Mouse (Mus musculus): Measurements from ENCODE around the gene Rad51b. TPM values are rescaled to one million over a fixed set of nuclear protein-coding genes. Genes with fewer than 3 reads are reported as not detected.

The Rad51b gene
- polyA plus RNA-seq, 1 experiment from 2014 or later: 6.6 TPM

GRCm38 (mm10) chr12:79799370-79799769, 502.3 kb downstream of the Rad51b start:
- H3K36me3 ChIP-seq: no peaks in the 10 kb centered on the region
- no peaks in the 10 kb centered on the region for H3K27me3 ChIP-seq (ENCODE audit: insufficient read depth, poor library complexity, severe bottlenecking)
- no peak overlapping the region for H3K4me3 ChIP-seq
- WGBS: 72% methylated on average over 5 of the region's 5 CpGs
- H3K9me3 ChIP-seq: no peaks in the 10 kb centered on the region
- H3K27ac ChIP-seq: no peak overlapping the region
- H3K4me1 ChIP-seq: peaks cover 17% of the 10 kb centered on the region
- no peak for DNase-seq (ENCODE audit: low spot score)

GRCm38 (mm10) chr12:79803670-79804069, 506.6 kb downstream of the Rad51b start:
- Histone ChIP-seq H3K27me3 (ENCODE audit: insufficient read depth, poor library complexity, severe bottlenecking) (no peaks in the 10 kb centered on the region), H3K4me3 (no peak overlapping the region), H3K27ac (no peak overlapping the region), H3K36me3 (no peaks in the 10 kb centered on the region), H3K4me1 (peaks cover 40% of the 10 kb centered on the region), H3K9me3 (no peaks in the 10 kb centered on the region)
- WGBS: 52% methylated on average over 1 of the region's 1 CpGs
- DNase-seq (ENCODE audit: low spot score): no peak

GRCm38 (mm10) chr12:79804776-79805524, 507.9 kb downstream of the Rad51b start:
- H3K4me1 ChIP-seq: peaks cover 40% of the 10 kb centered on the region
- no peak for DNase-seq (ENCODE audit: low spot score)
- no peaks in the 10 kb centered on the region for H3K36me3 ChIP-seq
- 60% methylated on average over 8 of the region's 8 CpGs for WGBS
- peak overlapping the region; percentile 36; the same call in 1 of the 2 replicates for H3K27ac ChIP-seq
- H3K4me3 ChIP-seq: no peak overlapping the region
- no peaks in the 10 kb centered on the region for H3K9me3 ChIP-seq
- H3K27me3 ChIP-seq (ENCODE audit: insufficient read depth, poor library complexity, severe bottlenecking): no peaks in the 10 kb centered on the region

- Histone ChIP-seq H3K9me3 (no peaks in the 10 kb centered on the region), H3K4me1 (peaks cover 40% of the 10 kb centered on the region), H3K27me3 (ENCODE audit: insufficient read depth, poor library complexity, severe bottlenecking) (no peaks in the 10 kb centered on the region), H3K27ac (peak overlapping the region; percentile 77), H3K36me3 (no peaks in the 10 kb centered on the region), H3K4me3 (0 out of 2 replicates have a peak overlapping the region, but pooled peaks have one; percentile 33)
- no peak for DNase-seq (ENCODE audit: low spot score)
- WGBS: 69% methylated on average over 4 of the region's 4 CpGs
Measured at GRCm38 (mm10) chr12:79806990-79807389, 509.9 kb downstream of the Rad51b start.

- DNase-seq (ENCODE audit: low spot score): no peak
- Histone ChIP-seq H3K4me3 (peak overlapping the region; percentile 33; the same call in 1 of the 2 replicates), H3K27ac (peak overlapping the region; percentile 77), H3K27me3 (ENCODE audit: insufficient read depth, poor library complexity, severe bottlenecking) (no peaks in the 10 kb centered on the region), H3K9me3 (no peaks in the 10 kb centered on the region), H3K36me3 (no peaks in the 10 kb centered on the region), H3K4me1 (peaks cover 40% of the 10 kb centered on the region)
- WGBS: 16% methylated on average over 10 of the region's 10 CpGs
Measured at GRCm38 (mm10) chr12:79807410-79807847, 510.3 kb downstream of the Rad51b start.

GRCm38 (mm10) chr12:79807938-79808401, 510.9 kb downstream of the Rad51b start:
- Histone ChIP-seq H3K27me3 (ENCODE audit: insufficient read depth, poor library complexity, severe bottlenecking) (no peaks in the 10 kb centered on the region), H3K27ac (peak overlapping the region; percentile 72; the same call in 1 of the 2 replicates), H3K4me3 (no peak overlapping the region), H3K9me3 (no peaks in the 10 kb centered on the region), H3K36me3 (no peaks in the 10 kb centered on the region), H3K4me1 (peaks cover 40% of the 10 kb centered on the region)
- no peak for DNase-seq (ENCODE audit: low spot score)
- WGBS: 75% methylated on average over 8 of the region's 8 CpGs

GRCm38 (mm10) chr12:79808426-79809398, 511.6 kb downstream of the Rad51b start:
- no peaks in the 10 kb centered on the region for H3K36me3 ChIP-seq
- WGBS: 80% methylated on average over 18 of the region's 18 CpGs
- H3K9me3 ChIP-seq: no peaks in the 10 kb centered on the region
- no peak for DNase-seq (ENCODE audit: low spot score)
- H3K4me3 ChIP-seq: no peak overlapping the region
- H3K27ac ChIP-seq: peak overlapping the region; percentile 72
- H3K4me1 ChIP-seq: peaks cover 43% of the 10 kb centered on the region
- H3K27me3 ChIP-seq (ENCODE audit: insufficient read depth, poor library complexity, severe bottlenecking): no peaks in the 10 kb centered on the region

GRCm38 (mm10) chr12:79809518-79809917, 512.4 kb downstream of the Rad51b start:
- Histone ChIP-seq H3K27ac (no peak overlapping the region), H3K4me1 (peaks cover 44% of the 10 kb centered on the region), H3K4me3 (no peak overlapping the region), H3K36me3 (no peaks in the 10 kb centered on the region), H3K27me3 (ENCODE audit: insufficient read depth, poor library complexity, severe bottlenecking) (no peaks in the 10 kb centered on the region), H3K9me3 (no peaks in the 10 kb centered on the region)
- WGBS: 91% methylated on average over 5 of the region's 5 CpGs
- DNase-seq (ENCODE audit: low spot score): no peak

GRCm38 (mm10) chr12:79812422-79812821, 515.3 kb downstream of the Rad51b start:
- no peak overlapping the region for H3K4me3 ChIP-seq
- H3K36me3 ChIP-seq: no peaks in the 10 kb centered on the region
- no peaks in the 10 kb centered on the region for H3K9me3 ChIP-seq
- no peaks in the 10 kb centered on the region for H3K27me3 ChIP-seq (ENCODE audit: insufficient read depth, poor library complexity, severe bottlenecking)
- peaks cover 31% of the 10 kb centered on the region for H3K4me1 ChIP-seq
- WGBS: 77% methylated on average over 8 of the region's 8 CpGs
- DNase-seq (ENCODE audit: low spot score): no peak
- no peak overlapping the region for H3K27ac ChIP-seq

GRCm38 (mm10) chr12:79812838-79813563, 515.9 kb downstream of the Rad51b start:
- no peak overlapping the region for H3K4me3 ChIP-seq
- peak overlapping the region; percentile 71; the same call in 1 of the 2 replicates for H3K27ac ChIP-seq
- H3K36me3 ChIP-seq: no peaks in the 10 kb centered on the region
- DNase-seq (ENCODE audit: low spot score): no peak
- peaks cover 28% of the 10 kb centered on the region for H3K4me1 ChIP-seq
- WGBS: 74% methylated on average over 18 of the region's 18 CpGs
- H3K9me3 ChIP-seq: no peaks in the 10 kb centered on the region
- H3K27me3 ChIP-seq (ENCODE audit: insufficient read depth, poor library complexity, severe bottlenecking): 0 out of 2 replicates have a peak, but pooled peaks cover 5% of the 10 kb centered on the region

GRCm38 (mm10) chr12:79813566-79814305, 516.7 kb downstream of the Rad51b start:
- 0 out of 2 replicates have a peak, but pooled peaks cover 9% of the 10 kb centered on the region for H3K27me3 ChIP-seq (ENCODE audit: insufficient read depth, poor library complexity, severe bottlenecking)
- H3K27ac ChIP-seq: peak overlapping the region; percentile 71; the same call in 1 of the 2 replicates
- WGBS: 61% methylated on average over 8 of the region's 8 CpGs
- H3K36me3 ChIP-seq: no peaks in the 10 kb centered on the region
- no peaks in the 10 kb centered on the region for H3K9me3 ChIP-seq
- H3K4me1 ChIP-seq: peaks cover 24% of the 10 kb centered on the region
- H3K4me3 ChIP-seq: no peak overlapping the region
- DNase-seq (ENCODE audit: low spot score): no peak
